Mouse (Mus musculus) hindbrain, embryonic 10.5 days (tissue): ENCODE results near the gene Eci2. TPM values are rescaled to one million over a fixed set of nuclear protein-coding genes. Genes with fewer than 3 reads are reported as not detected.

ENCODE experiments used
- DNase-seq: peaks from one replicate; pipeline ENCODE4 v3.0.0-alpha.2; 2017; ENCODE audit warnings: low spot score
- H3K27ac ChIP-seq: fragments of 300-500 bp; sonication (generic); 2 replicates; pipeline ENCODE4 v1.5.1; 2016; ENCODE audit warnings: mild to moderate bottlenecking, moderate library complexity
- H3K27me3 ChIP-seq: fragments of 300-500 bp; sonication (generic); 2 replicates; pipeline ENCODE4 v1.6.1; 2016; ENCODE audit warnings: mild to moderate bottlenecking; ENCODE audit not compliant: poor library complexity, insufficient read depth, severe bottlenecking
- H3K36me3 ChIP-seq: fragments of 300-500 bp; sonication (generic); 2 replicates; pipeline ENCODE4 v1.6.1; 2016; ENCODE audit warnings: mild to moderate bottlenecking, moderate library complexity
- H3K4me1 ChIP-seq: fragments of 300-500 bp; sonication (generic); replicated peaks from 2 replicates; pipeline ENCODE4 v1.6.1; 2016; ENCODE audit warnings: mild to moderate bottlenecking
- H3K4me3 ChIP-seq: fragments of 300-500 bp; sonication (generic); 2 replicates; pipeline ENCODE4 v1.5.1; 2016; ENCODE audit warnings: mild to moderate bottlenecking, moderate library complexity
- H3K9me3 ChIP-seq: fragments of 300-500 bp; sonication (generic); 2 replicates; pipeline ENCODE4 v1.6.1; 2016; ENCODE audit warnings: mild to moderate bottlenecking, moderate library complexity
- WGBS: fragments of 180-500 bp; shearing (Covaris S2); methylation state at CpG from one replicate; pipeline ENCODE4 v1.1.7; 2016; 5-methylcytosine and 5-hydroxymethylcytosine counted together
- polyA plus RNA-seq: library from polyadenylated mRNA; unstranded; fragments of >200 nt; fragmentation: Nextera tagmentation; extraction: Ambion mirVana; gene quantifications from 2 replicates; pipeline ENCODE4 v1.2.1, GENCODE M21; 2016

Gene Eci2
- 92.6 and 103 TPM in 2 replicates for polyA plus RNA-seq

GRCm38 (mm10) chr13:35026879-35027278 lies at the start of gene Eci2:
Eci2 (minus strand) TSS chr13:35027096.
- Histone ChIP-seq H3K9me3 (no peaks in the 10 kb centered on the region), H3K36me3 (no peaks in the 10 kb centered on the region), H3K4me1 (no peaks in the 10 kb centered on the region), H3K4me3 (peak within 1 kb of the TSS; percentile 28), H3K27me3 (no peaks in the 10 kb centered on the region), H3K27ac (no peak within 1 kb of the TSS)
- DNase-seq = peak; percentile 39
- 9% methylated on average over 6 of the region's 6 CpGs for WGBS

- WGBS = 53% methylated on average over 1 of the region's 1 CpGs
- no peak for DNase-seq
- Histone ChIP-seq H3K36me3 (no peaks in the 10 kb centered on the region), H3K27ac (no peak overlapping the region), H3K4me3 (no peak overlapping the region), H3K9me3 (no peaks in the 10 kb centered on the region), H3K27me3 (no peaks in the 10 kb centered on the region), H3K4me1 (no peaks in the 10 kb centered on the region)
These were observed 48.0 kb upstream of the Eci2 start for GRCm38 (mm10) chr13:35074862-35075261.

GRCm38 (mm10) chr13:35070485-35071472 lies 43.9 kb upstream of the Eci2 start:
- H3K27me3 ChIP-seq = no peaks in the 10 kb centered on the region
- WGBS = 84% methylated on average over 9 of the region's 9 CpGs
- no peak overlapping the region for H3K27ac ChIP-seq
- DNase-seq = no peak
- 0 out of 2 replicates have a peak, but pooled peaks cover 6% of the 10 kb centered on the region for H3K4me1 ChIP-seq
- no peaks in the 10 kb centered on the region for H3K36me3 ChIP-seq
- H3K4me3 ChIP-seq = no peak overlapping the region
- H3K9me3 ChIP-seq = no peaks in the 10 kb centered on the region

GRCm38 (mm10) chr13:35067084-35067483 lies 40.2 kb upstream of the Eci2 start:
- Histone ChIP-seq H3K4me1 (0 out of 2 replicates have a peak, but pooled peaks cover 6% of the 10 kb centered on the region), H3K27ac (no peak overlapping the region), H3K27me3 (no peaks in the 10 kb centered on the region), H3K9me3 (no peaks in the 10 kb centered on the region), H3K36me3 (no peaks in the 10 kb centered on the region), H3K4me3 (no peak overlapping the region)
- no peak for DNase-seq
- 86% methylated on average over 2 of the region's 2 CpGs for WGBS

- DNase-seq = no peak
- no peak overlapping the region for H3K4me3 ChIP-seq
- H3K27me3 ChIP-seq = no peaks in the 10 kb centered on the region
- H3K36me3 ChIP-seq = no peaks in the 10 kb centered on the region
- H3K27ac ChIP-seq = no peak overlapping the region
- H3K9me3 ChIP-seq = no peaks in the 10 kb centered on the region
- 0 out of 2 replicates have a peak, but pooled peaks cover 6% of the 10 kb centered on the region for H3K4me1 ChIP-seq
- WGBS = 67% methylated on average over 2 of the region's 2 CpGs
These were observed 39.1 kb upstream of the Eci2 start for GRCm38 (mm10) chr13:35066033-35066432.

- no peak overlapping the region for H3K4me3 ChIP-seq
- WGBS = 71% methylated on average over 4 of the region's 4 CpGs
- DNase-seq = no peak
- H3K9me3 ChIP-seq = no peaks in the 10 kb centered on the region
- H3K27ac ChIP-seq = no peak overlapping the region
- H3K36me3 ChIP-seq = no peaks in the 10 kb centered on the region
- H3K27me3 ChIP-seq = no peaks in the 10 kb centered on the region
- 0 out of 2 replicates have a peak, but pooled peaks cover 6% of the 10 kb centered on the region for H3K4me1 ChIP-seq
These were observed 37.5 kb upstream of the Eci2 start for GRCm38 (mm10) chr13:35064381-35064780.

GRCm38 (mm10) chr13:35058145-35058544 lies 31.2 kb upstream of the Eci2 start:
- Histone ChIP-seq H3K4me3 (no peak overlapping the region), H3K9me3 (no peaks in the 10 kb centered on the region), H3K36me3 (no peaks in the 10 kb centered on the region), H3K27ac (peak overlapping the region; percentile 16; the same call in 1 of the 2 replicates), H3K27me3 (no peaks in the 10 kb centered on the region), H3K4me1 (peaks cover 16% of the 10 kb centered on the region)
- 10% methylated on average over 5 of the region's 5 CpGs for WGBS
- peak; percentile 54 for DNase-seq

- WGBS = 55% methylated on average over 5 of the region's 5 CpGs
- Histone ChIP-seq H3K4me3 (no peak overlapping the region), H3K4me1 (no peaks in the 10 kb centered on the region), H3K27ac (no peak overlapping the region), H3K36me3 (no peaks in the 10 kb centered on the region), H3K27me3 (no peaks in the 10 kb centered on the region), H3K9me3 (no peaks in the 10 kb centered on the region)
- DNase-seq = no peak
These were observed 9.6 kb upstream of the Eci2 start for GRCm38 (mm10) chr13:35036486-35036885.

- WGBS = 72% methylated on average over 4 of the region's 4 CpGs
- Histone ChIP-seq H3K4me1 (no peaks in the 10 kb centered on the region), H3K9me3 (no peaks in the 10 kb centered on the region), H3K27ac (no peak overlapping the region), H3K36me3 (no peaks in the 10 kb centered on the region), H3K27me3 (no peaks in the 10 kb centered on the region), H3K4me3 (no peak overlapping the region)
- DNase-seq = no peak
These were observed 8.8 kb upstream of the Eci2 start for GRCm38 (mm10) chr13:35035731-35036130.

- Histone ChIP-seq H3K4me1 (no peaks in the 10 kb centered on the region), H3K27me3 (no peaks in the 10 kb centered on the region), H3K4me3 (no peak overlapping the region), H3K27ac (no peak overlapping the region), H3K9me3 (no peaks in the 10 kb centered on the region), H3K36me3 (no peaks in the 10 kb centered on the region)
- no peak for DNase-seq
- 80% methylated on average over 4 of the region's 4 CpGs for WGBS
These were observed 6.7 kb upstream of the Eci2 start for GRCm38 (mm10) chr13:35033571-35033970.

- 78% methylated on average over 4 of the region's 4 CpGs for WGBS
- no peaks in the 10 kb centered on the region for H3K27me3 ChIP-seq
- no peaks in the 10 kb centered on the region for H3K4me1 ChIP-seq
- DNase-seq = no peak
- H3K27ac ChIP-seq = no peak overlapping the region
- no peaks in the 10 kb centered on the region for H3K36me3 ChIP-seq
- no peak overlapping the region for H3K4me3 ChIP-seq
- H3K9me3 ChIP-seq = no peaks in the 10 kb centered on the region
These were observed 4.8 kb upstream of the Eci2 start for GRCm38 (mm10) chr13:35031684-35032082.

GRCm38 (mm10) chr13:35030979-35031683 lies 4.2 kb upstream of the Eci2 start:
- WGBS = 89% methylated on average over 7 of the region's 7 CpGs
- no peak for DNase-seq
- Histone ChIP-seq H3K36me3 (no peaks in the 10 kb centered on the region), H3K9me3 (no peaks in the 10 kb centered on the region), H3K27ac (no peak overlapping the region), H3K27me3 (no peaks in the 10 kb centered on the region), H3K4me3 (no peak overlapping the region), H3K4me1 (no peaks in the 10 kb centered on the region)

- no peaks in the 10 kb centered on the region for H3K36me3 ChIP-seq
- no peaks in the 10 kb centered on the region for H3K4me1 ChIP-seq
- H3K4me3 ChIP-seq = no peak overlapping the region
- H3K9me3 ChIP-seq = no peaks in the 10 kb centered on the region
- no peak for DNase-seq
- H3K27me3 ChIP-seq = no peaks in the 10 kb centered on the region
- H3K27ac ChIP-seq = no peak overlapping the region
- WGBS = 93% methylated on average over 3 of the region's 3 CpGs
These were observed 1.5 kb upstream of the Eci2 start for GRCm38 (mm10) chr13:35028365-35028764.
